ENCODE assay signal across 8 mouse cellular contexts in the genomic region with DNA sequence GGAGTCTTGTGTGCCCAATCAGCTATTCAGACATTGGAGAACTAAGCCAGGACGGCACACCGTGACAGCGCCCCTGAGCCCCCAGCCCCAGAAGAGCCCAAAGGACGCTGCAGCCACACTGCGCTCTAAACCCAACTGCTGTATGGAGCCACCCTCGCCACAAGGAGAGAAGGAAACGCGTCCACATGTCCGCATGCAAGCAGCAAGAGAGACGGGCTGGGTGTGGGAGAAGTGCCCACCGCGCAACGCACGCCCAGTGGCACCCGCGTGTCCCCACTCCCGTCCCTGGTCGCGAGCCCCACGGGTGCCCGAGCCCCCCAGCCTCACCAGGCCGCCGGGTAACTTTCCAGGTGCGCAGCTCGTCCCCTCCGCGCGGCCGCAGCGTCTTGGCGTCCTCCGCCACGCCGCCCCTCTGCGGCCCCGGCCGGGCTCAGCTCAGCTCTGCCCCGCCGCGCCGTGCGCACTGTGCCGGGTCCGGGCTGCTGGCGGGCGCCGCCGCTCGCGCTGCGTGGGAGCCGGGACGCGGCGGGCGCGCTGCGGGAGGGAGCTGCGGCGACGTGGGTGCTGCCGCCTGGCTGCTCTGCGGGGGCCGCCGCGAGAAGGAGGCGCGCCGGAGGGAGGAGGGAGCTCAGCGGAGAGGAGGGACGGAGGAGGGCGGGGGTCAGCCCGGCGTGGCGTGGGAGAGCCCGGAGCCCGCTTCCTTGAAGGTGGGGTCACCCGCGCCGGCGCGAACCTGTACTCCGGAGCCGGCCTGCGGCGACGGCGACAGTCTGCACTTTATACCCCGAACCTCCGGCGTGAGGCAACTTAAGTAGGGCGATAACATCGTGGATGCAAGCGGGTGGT. TPM values are rescaled to one million over a fixed set of nuclear protein-coding genes. Genes with fewer than 3 reads are reported as not detected.
DNase-seq lines count a peak whose midpoint lies in the region; ATAC-seq lines count a peak whose summit lies in the region.

A gene (minus strand): TSS at position 756 of the 846 bp plus-strand sequence.

- H3K9me3 ChIP-seq in hindbrain, embryonic 13.5 days: no peaks in the 10 kb centered on the region
- no peaks in the 10 kb centered on the region for H3K9me3 ChIP-seq in limb, embryonic 10.5 days (replicated peaks)
- H3K9me3 ChIP-seq in midbrain, embryonic 15.5 days: no peaks in the 10 kb centered on the region

- H3K4me2 ChIP-seq in hindbrain, embryonic 13.5 days: peak within 1 kb of the TSS; percentile 99
- peak within 1 kb of the TSS; percentile 98 for H3K4me2 ChIP-seq in midbrain, embryonic 15.5 days

- peak; percentile 25 for DNase-seq in urinary bladder, adult 2 months (ENCODE audit: low spot score)
- no peak for DNase-seq in urinary bladder, postnatal 10 days (ENCODE audit: low spot score)
- peak; percentile 0 for DNase-seq in fibroblast of lung, adult 2 months (ENCODE audit: low read depth)
- peak; percentile 70 for DNase-seq in limb, embryonic 10.5 days (ENCODE audit: low spot score)
- DNase-seq in yolk sac, embryonic 10.5 days (ENCODE audit: low spot score): peak; percentile 38
- DNase-seq in spleen, postnatal 14 days (ENCODE audit: low spot score in 2 of 2): no peak

- peak; percentile 81 for ATAC-seq in hindbrain, embryonic 13.5 days (ENCODE audit: low FRiP score)
- peak; percentile 85 for ATAC-seq in midbrain, embryonic 15.5 days (replicated peaks)

- H3K27ac ChIP-seq in hindbrain, embryonic 13.5 days: peak within 1 kb of the TSS; percentile 20; the same call in 1 of the 2 replicates
- peak within 1 kb of the TSS; percentile 87 for H3K27ac ChIP-seq in limb, embryonic 10.5 days
- 0 out of 2 replicates have a peak within 1 kb of the TSS, but pooled peaks have one; percentile 28 for H3K27ac ChIP-seq in midbrain, embryonic 15.5 days

- peaks cover 19% of the 10 kb centered on the region for H3K4me1 ChIP-seq in hindbrain, embryonic 13.5 days (replicated peaks)
- H3K4me1 ChIP-seq in limb, embryonic 10.5 days: peaks cover 18% of the 10 kb centered on the region
- H3K4me1 ChIP-seq in midbrain, embryonic 15.5 days: peaks cover 22% of the 10 kb centered on the region

- H3K36me3 ChIP-seq in hindbrain, embryonic 13.5 days: no peaks in the 10 kb centered on the region
- H3K36me3 ChIP-seq in limb, embryonic 10.5 days: no peaks in the 10 kb centered on the region
- H3K36me3 ChIP-seq in midbrain, embryonic 15.5 days (replicated peaks): no peaks in the 10 kb centered on the region

- peak within 1 kb of the TSS; percentile 67 for H3K4me3 ChIP-seq in hindbrain, embryonic 13.5 days
- H3K4me3 ChIP-seq in limb, embryonic 10.5 days: peak within 1 kb of the TSS; percentile 78
- peak within 1 kb of the TSS; percentile 75 for H3K4me3 ChIP-seq in midbrain, embryonic 15.5 days

- peak within 1 kb of the TSS; percentile 75 for H3K9ac ChIP-seq in hindbrain, embryonic 13.5 days
- peak within 1 kb of the TSS; percentile 69 for H3K9ac ChIP-seq in midbrain, embryonic 15.5 days

- WGBS in hindbrain, embryonic 13.5 days: under 1% methylated on average over 85 of the region's 94 CpGs
- WGBS in limb, embryonic 10.5 days: 1% methylated on average over 94 of the region's 94 CpGs
- under 1% methylated on average over 86 of the region's 94 CpGs for WGBS in midbrain, embryonic 15.5 days

- peaks cover 34% of the 10 kb centered on the region for H3K27me3 ChIP-seq in hindbrain, embryonic 13.5 days
- peaks cover 58% of the 10 kb centered on the region for H3K27me3 ChIP-seq in limb, embryonic 10.5 days (ENCODE audit: low read depth, poor library complexity, severe bottlenecking)
- H3K27me3 ChIP-seq in midbrain, embryonic 15.5 days (replicated peaks): no peaks in the 10 kb centered on the region

RNA-seq across cellular contexts. Expression of the gene that starts here (rescaled TPM):
- polyA plus RNA-seq in urinary bladder, adult 2 months (2012; rRNA removed): 0.38 and 0.40 TPM in 2 replicates
- polyA plus RNA-seq in hindbrain, embryonic 13.5 days (2015; fragmentation: Nextera tagmentation; extraction: Ambion mirVana): 1.1 and 1.3 TPM in 2 replicates
- 1.1 and 1.2 TPM in 2 replicates for polyA plus RNA-seq in limb, embryonic 10.5 days (2016; fragmentation: Nextera tagmentation; extraction: Ambion mirVana)
- polyA plus RNA-seq in midbrain, embryonic 15.5 days (2015; fragmentation: Nextera tagmentation; extraction: Ambion mirVana): 1.7 and 2.7 TPM in 2 replicates

Comparison
In these comparisons a context has a peak if more than half of its experiments do, and no peak if none do; other contexts are left out.
1. Peak in DNase-seq in urinary bladder, adult 2 months; RNA of the gene not detected or under 1 TPM.
2. DNase-seq: peak in fibroblast of lung, adult 2 months (single experiment), limb, embryonic 10.5 days (single experiment) and yolk sac, embryonic 10.5 days (single experiment); none in urinary bladder, postnatal 10 days (single experiment) and spleen, postnatal 14 days (0 of 2).
3. H3K27ac ChIP-seq: peak in every context shown above with its lines; median percentile 87 in limb, embryonic 10.5 days; 28 in midbrain, embryonic 15.5 days; 20 in hindbrain, embryonic 13.5 days.
4. Peak in every context shown above with its lines, with median percentiles within 50 percentile points of each other: H3K4me3 ChIP-seq.